Mouse (Mus musculus): ENCODE results near the gene Stk38.

Gene Stk38

DNA sequence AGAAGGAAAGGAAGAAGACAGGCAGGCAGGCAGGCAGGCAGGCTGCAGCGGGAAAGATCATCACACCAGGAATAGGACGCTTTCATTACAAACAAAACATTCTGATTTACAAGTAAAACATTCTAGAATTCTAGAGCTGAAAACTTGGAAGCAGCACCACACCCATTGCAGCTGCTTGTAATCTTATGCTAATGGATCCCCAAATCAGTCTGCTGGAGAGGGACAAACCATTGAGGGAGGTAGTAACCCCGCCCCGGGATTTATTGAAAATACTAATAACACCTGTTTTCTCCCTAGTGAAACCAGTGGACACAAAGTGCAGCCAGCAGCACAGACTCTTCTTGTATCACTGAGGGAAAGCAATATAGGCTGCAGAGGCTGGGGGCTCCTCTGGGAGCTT lies 26.7 kb downstream of the Stk38 start:
- Histone ChIP-seq H3K36me3 (ENCODE audit: control insufficient read depth, insufficient read depth, low read length, poor library complexity, severe bottlenecking) (peaks cover 19% of the 10 kb centered on the region), H3K27me3 (ENCODE audit: control insufficient read depth, insufficient read depth, low read length, poor library complexity, severe bottlenecking) (no peaks in the 10 kb centered on the region)
- no peak for DNase-seq (ENCODE audit: low read depth, low spot score)

DNA sequence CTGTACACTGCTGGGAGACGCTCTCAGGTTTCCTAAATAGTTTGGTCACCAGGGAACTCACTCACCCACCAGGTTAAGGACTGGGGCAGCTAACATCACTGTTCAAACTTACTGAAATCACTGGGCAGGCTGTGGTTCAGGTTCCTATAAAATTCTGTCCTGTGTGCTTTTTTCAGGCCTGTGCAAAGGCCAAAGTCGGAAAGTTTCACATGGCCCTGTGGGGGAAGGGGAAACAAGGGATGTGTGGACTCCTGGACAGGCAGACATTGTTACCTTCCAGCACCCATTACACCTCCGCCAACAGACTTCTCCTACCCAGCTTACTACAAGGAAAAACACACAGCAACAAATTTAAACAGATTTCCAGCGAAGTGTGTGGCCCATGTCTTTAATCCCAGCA lies 28.7 kb downstream of the Stk38 start:
- H3K36me3 ChIP-seq (ENCODE audit: control insufficient read depth, insufficient read depth, low read length, poor library complexity, severe bottlenecking): peaks cover 21% of the 10 kb centered on the region
- no peaks in the 10 kb centered on the region for H3K27me3 ChIP-seq (ENCODE audit: control insufficient read depth, insufficient read depth, low read length, poor library complexity, severe bottlenecking)
- no peak for DNase-seq (ENCODE audit: low read depth, low spot score)

DNA sequence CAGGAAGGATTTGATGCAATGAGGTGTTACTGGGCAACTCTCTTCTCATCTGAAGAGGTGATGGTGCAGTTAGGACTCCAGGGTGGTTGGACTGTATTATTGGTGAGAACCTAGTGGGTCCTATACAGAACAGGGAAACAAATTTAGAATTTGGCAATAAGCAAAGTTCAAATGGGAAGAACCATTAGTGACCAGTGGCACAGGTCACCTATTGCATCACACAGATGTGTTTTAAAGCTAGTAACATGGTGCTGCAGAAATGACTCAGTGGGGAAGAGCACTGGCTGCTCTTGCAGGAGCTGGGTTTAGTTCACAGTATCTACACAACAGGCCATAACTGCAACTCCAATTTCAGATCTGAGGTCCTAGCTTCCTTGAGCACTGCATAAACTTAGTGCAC lies 37.7 kb downstream of the Stk38 start:
- Histone ChIP-seq H3K36me3 (ENCODE audit: control insufficient read depth, insufficient read depth, low read length, poor library complexity, severe bottlenecking) (peaks cover 24% of the 10 kb centered on the region), H3K27me3 (ENCODE audit: control insufficient read depth, insufficient read depth, low read length, poor library complexity, severe bottlenecking) (no peaks in the 10 kb centered on the region)
- DNase-seq (ENCODE audit: low read depth, low spot score): no peak

DNA sequence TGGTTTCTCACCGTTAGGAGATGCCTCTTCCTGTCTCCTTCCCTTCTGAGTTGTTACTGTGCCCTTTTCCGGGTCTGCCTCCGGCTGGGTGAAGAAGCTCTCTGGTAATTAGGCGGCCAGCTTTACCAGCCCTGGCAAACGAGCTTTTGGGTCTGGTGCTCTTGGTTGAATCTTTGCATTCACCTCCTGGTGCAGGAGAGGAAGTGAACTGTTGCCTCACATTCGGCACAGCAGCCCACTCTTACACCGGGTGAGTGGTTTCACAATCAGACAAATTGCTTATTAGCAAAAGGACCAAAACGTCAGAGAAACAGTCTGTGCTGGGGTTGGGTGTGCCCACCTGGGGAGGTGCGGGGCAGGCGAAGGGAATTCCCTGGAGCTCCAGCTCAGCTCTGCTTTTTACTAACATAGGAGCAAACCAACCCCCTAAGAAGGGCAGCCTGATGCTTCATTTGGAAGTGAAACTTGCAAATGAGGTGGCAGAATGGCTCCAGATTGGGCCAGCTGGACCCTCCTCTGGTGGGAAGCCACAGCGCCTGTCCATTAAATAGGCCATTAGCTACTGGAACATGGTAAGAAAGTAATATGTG lies 40.7 kb downstream of the Stk38 start:
- no peaks in the 10 kb centered on the region for H3K27me3 ChIP-seq (ENCODE audit: control insufficient read depth, insufficient read depth, low read length, poor library complexity, severe bottlenecking)
- DNase-seq (ENCODE audit: low read depth, low spot score): peak; percentile 65
- H3K36me3 ChIP-seq (ENCODE audit: control insufficient read depth, insufficient read depth, low read length, poor library complexity, severe bottlenecking): peaks cover 30% of the 10 kb centered on the region

DNA sequence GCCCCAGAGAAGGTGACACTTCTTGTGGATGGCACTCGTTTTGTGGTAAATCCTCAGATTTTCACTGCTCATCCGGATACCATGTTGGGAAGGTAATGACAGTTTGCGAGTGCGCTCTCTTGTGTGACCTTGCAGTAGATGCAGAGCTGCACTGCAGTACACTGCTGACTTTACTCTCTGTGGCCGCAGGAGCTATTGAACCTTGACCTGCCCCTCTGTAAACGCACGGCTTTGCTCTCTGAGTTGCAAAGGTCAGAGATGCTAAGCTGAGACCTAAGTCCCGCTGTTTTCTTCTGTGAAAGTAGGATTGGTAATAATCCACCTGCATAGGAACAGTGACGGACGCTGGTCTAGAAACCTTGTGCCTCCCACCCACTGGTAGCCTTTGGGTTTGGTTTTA lies 46.2 kb downstream of the Stk38 start:
- Histone ChIP-seq H3K36me3 (ENCODE audit: control insufficient read depth, insufficient read depth, low read length, poor library complexity, severe bottlenecking) (peaks cover 19% of the 10 kb centered on the region), H3K27me3 (ENCODE audit: control insufficient read depth, insufficient read depth, low read length, poor library complexity, severe bottlenecking) (no peaks in the 10 kb centered on the region)
- no peak for DNase-seq (ENCODE audit: low read depth, low spot score)

DNA sequence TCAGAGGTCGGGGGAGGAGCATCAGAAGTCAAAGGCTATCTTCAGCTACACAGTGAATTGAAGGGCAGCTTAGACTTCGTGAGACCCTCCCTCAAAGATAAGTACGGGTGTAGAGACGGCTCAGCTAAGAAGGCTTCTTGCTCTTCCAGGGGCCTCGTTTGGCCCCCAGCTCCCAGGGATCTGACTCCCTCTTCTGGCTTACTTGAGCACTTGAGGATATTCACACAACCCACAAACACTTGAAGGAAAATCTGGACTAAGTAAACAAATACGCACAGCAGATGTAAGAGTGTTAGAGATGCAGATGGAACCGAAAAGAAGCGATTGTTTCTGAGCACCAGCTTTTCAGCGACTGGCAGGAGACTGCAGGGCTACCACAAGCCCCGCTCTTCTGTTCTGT lies 47.2 kb downstream of the Stk38 start:
- DNase-seq (ENCODE audit: low read depth, low spot score): no peak

DNA sequence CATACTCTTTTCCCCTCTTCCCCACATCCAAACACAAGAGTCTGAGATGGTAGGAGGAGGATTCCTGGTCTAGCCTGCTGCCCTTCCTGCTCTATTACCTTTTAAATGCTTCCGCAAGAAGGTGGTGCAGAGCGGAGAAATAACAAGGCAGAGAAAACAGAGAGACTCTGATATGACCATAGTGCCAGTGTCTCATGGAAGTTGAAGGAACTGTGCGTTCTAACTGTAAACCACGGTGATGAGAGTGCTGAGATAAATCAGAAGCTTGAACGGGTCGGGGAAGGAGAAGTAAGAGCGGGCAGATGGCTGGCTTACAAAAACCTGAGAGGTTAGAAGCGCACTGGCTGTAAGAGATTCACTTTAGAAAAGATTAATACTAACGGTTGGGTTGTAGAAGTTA lies 53.4 kb downstream of the Stk38 start:
- Histone ChIP-seq H3K27me3 (ENCODE audit: control insufficient read depth, insufficient read depth, low read length, poor library complexity, severe bottlenecking) (no peaks in the 10 kb centered on the region), H3K36me3 (ENCODE audit: control insufficient read depth, insufficient read depth, low read length, poor library complexity, severe bottlenecking) (no peaks in the 10 kb centered on the region)
- DNase-seq (ENCODE audit: low read depth, low spot score): no peak

More for the DNA sequence above, 47.2 kb downstream of the Stk38 start:
- no peaks in the 10 kb centered on the region for H3K27me3 ChIP-seq (ENCODE audit: control insufficient read depth, insufficient read depth, low read length, poor library complexity, severe bottlenecking)
- peaks cover 19% of the 10 kb centered on the region for H3K36me3 ChIP-seq (ENCODE audit: control insufficient read depth, insufficient read depth, low read length, poor library complexity, severe bottlenecking)

DNA sequence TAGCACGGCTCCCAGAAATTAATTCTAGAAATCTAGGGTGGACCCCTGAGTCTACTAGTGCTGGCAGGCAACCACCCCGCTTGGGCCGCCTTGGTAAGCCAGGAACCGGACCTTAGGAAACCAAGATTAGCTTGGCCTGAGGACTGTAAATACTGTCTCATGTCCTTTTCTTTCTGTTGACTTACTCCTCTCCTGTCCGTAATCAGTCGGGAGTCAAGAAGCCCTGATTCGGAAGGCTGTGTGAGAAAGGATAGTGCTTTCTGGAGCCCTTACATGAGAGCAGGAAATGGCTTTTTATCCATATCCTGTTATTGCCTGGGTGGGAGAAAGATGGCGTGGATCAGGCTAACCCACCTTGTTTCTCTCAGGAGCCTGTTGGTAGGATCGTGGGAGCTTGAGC lies 54.5 kb downstream of the Stk38 start:
- no peak for DNase-seq (ENCODE audit: low read depth, low spot score)
- Histone ChIP-seq H3K27me3 (ENCODE audit: control insufficient read depth, insufficient read depth, low read length, poor library complexity, severe bottlenecking) (no peaks in the 10 kb centered on the region), H3K36me3 (ENCODE audit: control insufficient read depth, insufficient read depth, low read length, poor library complexity, severe bottlenecking) (no peaks in the 10 kb centered on the region)

DNA sequence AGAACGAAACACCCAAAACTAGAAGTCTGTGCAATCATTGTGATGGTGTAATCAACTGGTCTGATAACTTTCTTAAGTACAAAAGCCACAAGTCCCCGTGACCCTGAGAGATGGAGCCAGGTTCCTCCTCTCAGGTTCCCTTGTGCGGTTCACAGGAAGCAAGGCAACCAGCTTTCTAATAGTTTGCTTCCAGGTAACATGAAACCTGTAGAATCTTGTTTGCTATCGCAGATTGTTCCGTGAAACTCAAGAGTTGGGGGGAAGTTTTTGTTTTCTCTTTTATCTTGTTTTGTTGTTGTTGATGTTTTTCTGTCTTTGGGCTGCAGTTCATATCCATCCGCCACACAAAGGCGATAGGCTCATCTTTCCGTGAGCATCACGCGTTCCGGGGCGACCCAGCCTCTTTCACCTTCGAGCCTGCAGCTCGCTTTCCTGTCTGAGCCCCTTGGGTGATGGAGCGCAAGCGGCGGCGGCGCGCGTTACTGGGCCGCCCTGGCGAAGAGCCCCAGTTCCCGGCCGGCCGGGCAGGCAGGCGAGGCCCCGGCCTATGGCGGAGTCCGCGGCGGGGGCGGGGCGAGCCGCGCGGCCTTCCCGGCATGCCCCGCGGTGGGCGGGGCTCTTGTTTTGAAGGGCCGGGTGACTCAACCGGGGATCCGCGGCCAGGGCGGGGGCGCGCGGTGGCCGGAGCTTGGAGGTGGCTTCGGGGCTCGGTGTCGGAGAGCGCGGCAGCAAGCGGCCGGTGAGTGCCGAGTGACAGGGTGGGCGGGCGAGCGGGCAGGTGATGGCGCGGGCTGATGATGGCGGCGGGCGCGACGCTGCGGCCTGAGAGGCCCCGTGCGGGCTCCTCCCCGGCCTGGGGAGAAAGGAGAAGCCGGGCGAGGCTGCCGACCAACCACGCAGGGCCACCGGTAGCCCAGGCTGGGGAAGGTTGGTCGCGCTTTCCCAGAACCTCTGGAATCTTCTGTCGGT lies 55.7 kb downstream of the Stk38 start, which contains the start of gene Kctd20:
Gene Kctd20, plus strand, starts transcription at position 120 of the 969 bp plus-strand sequence.
- Histone ChIP-seq H3K36me3 (ENCODE audit: control insufficient read depth, insufficient read depth, low read length, poor library complexity, severe bottlenecking) (no peaks in the 10 kb centered on the region), H3K27me3 (ENCODE audit: control insufficient read depth, insufficient read depth, low read length, poor library complexity, severe bottlenecking) (no peaks in the 10 kb centered on the region)
- DNase-seq (ENCODE audit: low read depth, low spot score): peak; percentile 91

DNA sequence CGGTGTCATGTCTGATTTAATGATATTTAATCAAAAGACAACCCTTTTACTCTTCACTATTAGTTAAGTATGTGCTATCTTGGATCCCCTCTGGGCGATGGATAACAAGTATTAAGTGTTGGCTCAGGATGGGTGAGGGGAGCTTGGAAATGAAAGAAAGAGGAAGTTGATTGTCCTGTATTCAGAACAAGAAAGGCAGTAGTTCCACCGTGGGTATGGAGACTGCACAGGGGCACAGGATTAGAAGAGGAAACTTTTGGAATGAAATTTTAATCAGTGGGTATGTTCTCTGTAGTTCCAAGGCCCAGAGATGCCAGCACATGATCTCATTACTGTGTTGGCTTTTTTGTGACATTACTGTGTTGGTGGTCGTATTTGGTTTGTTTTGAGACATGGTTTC lies 57.0 kb downstream of the Stk38 start:
- peak; percentile 16 for DNase-seq (ENCODE audit: low read depth, low spot score)
- Histone ChIP-seq H3K36me3 (ENCODE audit: control insufficient read depth, insufficient read depth, low read length, poor library complexity, severe bottlenecking) (no peaks in the 10 kb centered on the region), H3K27me3 (ENCODE audit: control insufficient read depth, insufficient read depth, low read length, poor library complexity, severe bottlenecking) (no peaks in the 10 kb centered on the region)

DNA sequence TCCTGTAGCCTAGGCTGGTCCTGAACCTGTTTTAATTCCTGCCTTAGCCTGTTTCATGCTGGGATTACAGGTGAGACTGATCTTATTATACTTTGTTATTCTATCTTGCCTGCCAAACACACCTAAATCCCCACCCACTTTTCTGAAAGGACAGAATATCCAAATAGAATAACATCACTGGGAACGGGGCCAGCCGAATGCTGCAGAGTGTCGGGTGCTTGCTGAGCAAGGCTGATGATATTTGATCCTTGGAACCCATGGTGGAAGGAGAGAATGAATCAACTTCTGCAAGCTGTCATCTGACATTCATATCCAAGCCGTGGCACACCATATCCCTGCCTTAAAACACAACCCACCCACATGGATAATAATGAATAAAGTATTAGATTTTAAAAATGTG lies 59.1 kb downstream of the Stk38 start:
- Histone ChIP-seq H3K27me3 (ENCODE audit: control insufficient read depth, insufficient read depth, low read length, poor library complexity, severe bottlenecking) (no peaks in the 10 kb centered on the region; the same call in 1 of the 2 replicates), H3K36me3 (ENCODE audit: control insufficient read depth, insufficient read depth, low read length, poor library complexity, severe bottlenecking) (no peaks in the 10 kb centered on the region)
- DNase-seq (ENCODE audit: low read depth, low spot score): no peak

DNA sequence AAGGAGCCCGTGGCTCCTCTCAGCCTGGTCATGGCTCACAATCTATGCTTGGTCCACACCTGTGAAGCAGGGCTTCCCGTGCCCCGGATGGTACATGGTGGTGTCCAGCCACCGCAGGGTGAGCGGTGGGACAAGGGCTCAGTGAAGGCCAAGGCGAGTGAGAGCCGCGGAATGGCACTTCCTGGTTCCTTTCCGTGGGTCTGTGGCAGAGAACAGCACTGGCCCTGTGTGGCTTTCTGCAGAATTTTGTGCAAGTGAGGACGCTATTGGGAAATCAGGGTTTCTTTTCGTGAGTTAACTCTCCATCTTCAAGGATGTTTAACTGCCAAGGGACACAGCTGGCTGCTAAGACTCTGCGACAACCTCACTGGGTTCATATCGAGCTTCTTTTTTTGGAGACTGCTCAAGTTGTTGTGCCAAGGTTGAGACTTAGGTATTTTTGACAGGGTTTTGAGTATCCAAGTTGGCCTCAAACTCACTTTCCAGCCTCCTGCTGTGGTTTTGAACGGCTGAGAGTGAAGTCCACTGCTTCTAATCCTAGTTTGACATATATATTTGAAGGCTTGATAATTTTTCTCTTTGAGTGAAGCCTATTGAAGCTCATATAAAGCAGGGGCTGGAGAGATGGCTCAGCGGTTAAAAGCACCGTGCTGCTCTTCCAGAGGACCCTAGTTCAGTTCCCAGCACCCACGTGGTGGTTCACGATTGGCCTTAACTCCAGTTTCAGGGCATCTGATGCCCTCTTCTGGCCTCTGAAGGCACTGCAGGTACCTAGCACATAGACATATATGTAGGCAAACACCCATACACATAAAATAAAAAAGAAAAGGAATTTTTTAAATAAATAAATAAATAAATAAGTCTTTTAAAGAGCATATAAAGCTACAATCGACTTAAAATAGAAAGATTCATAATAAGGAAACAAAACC lies 60.5 kb downstream of the Stk38 start:
- Histone ChIP-seq H3K36me3 (ENCODE audit: control insufficient read depth, insufficient read depth, low read length, poor library complexity, severe bottlenecking) (no peaks in the 10 kb centered on the region), H3K27me3 (ENCODE audit: control insufficient read depth, insufficient read depth, low read length, poor library complexity, severe bottlenecking) (no peaks in the 10 kb centered on the region; the same call in 1 of the 2 replicates)
- no peak for DNase-seq (ENCODE audit: low read depth, low spot score)

DNA sequence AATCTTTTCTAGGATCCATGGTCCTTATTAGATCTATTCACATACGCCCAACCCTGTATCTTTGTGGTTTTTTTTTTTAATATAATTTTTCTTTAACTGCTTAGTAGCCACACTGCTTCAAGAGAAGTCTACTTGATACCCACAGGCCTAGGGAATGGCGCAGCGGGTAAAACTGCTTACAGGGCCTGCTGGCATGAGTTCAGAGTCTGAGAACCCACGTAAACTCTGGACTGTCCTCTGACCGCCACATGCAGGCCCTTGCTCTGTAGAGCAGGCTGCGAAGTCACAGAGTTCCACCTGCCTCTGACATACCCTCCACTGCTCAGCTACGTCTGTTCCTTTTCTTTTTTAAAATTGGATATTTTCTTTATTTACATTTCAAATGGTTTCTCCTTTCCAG lies 63.3 kb downstream of the Stk38 start:
- Histone ChIP-seq H3K36me3 (ENCODE audit: control insufficient read depth, insufficient read depth, low read length, poor library complexity, severe bottlenecking) (no peaks in the 10 kb centered on the region), H3K27me3 (ENCODE audit: control insufficient read depth, insufficient read depth, low read length, poor library complexity, severe bottlenecking) (no peaks in the 10 kb centered on the region; the same call in 1 of the 2 replicates)
- no peak for DNase-seq (ENCODE audit: low read depth, low spot score)

DNA sequence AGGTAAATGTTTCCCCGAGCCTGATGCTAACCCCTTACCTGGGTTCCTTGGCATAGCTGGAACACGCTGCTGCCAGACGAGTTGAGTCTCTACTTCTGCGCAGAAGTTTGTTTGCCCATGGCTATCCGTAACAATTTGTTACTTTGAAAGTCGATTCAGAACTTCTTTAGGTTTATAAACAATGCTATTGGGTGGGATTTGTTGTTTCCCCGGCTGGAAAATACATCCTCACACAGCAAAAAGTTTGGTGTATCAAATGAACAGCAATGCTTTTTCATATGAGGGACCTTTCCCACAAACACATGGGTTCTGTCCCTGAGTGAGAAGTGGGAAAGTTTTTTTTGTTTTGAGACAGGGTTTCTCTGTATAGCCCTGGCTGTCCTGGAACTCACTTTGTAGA lies 64.1 kb downstream of the Stk38 start, which contains the start of gene Pxt1:
Gene Pxt1, minus strand, starts transcription at position 101 of the 400 bp plus-strand sequence.
- Histone ChIP-seq H3K36me3 (ENCODE audit: control insufficient read depth, insufficient read depth, low read length, poor library complexity, severe bottlenecking) (no peaks in the 10 kb centered on the region), H3K27me3 (ENCODE audit: control insufficient read depth, insufficient read depth, low read length, poor library complexity, severe bottlenecking) (no peaks in the 10 kb centered on the region; the same call in 1 of the 2 replicates)
- no peak for DNase-seq (ENCODE audit: low read depth, low spot score)
